Mouse (Mus musculus) right cerebral cortex, postnatal 4 days (tissue): ENCODE results near the gene Plb1.

Experiments used
- DNase-seq: peaks from one replicate; pipeline ENCODE4 v3.0.0-alpha.2; 2022

The Plb1 gene

DNA sequence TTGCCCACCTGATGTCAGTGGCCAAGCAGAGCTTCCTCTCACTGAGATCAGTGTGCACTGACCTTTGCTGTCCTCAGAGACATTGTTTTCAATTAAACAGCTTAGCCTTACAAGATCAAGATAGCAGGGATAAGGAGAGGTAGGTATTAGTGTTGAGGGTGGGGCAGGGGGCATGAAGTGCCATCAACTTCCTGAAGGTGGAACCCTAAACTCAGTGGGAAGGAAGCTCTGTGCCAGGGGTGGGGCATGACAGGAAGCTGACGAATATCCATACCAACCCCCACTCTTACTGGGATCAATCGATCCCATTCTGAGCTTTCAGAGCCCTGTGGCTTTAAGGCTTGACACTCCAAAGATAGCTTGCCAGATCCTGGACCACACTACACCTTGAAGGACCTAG, 105.8 kb downstream of the Plb1 start:
- no peak for DNase-seq

GRCm38 (mm10) chr5:32338766-32339165, 106.3 kb downstream of the Plb1 start:
- DNase-seq, result no peak

DNA sequence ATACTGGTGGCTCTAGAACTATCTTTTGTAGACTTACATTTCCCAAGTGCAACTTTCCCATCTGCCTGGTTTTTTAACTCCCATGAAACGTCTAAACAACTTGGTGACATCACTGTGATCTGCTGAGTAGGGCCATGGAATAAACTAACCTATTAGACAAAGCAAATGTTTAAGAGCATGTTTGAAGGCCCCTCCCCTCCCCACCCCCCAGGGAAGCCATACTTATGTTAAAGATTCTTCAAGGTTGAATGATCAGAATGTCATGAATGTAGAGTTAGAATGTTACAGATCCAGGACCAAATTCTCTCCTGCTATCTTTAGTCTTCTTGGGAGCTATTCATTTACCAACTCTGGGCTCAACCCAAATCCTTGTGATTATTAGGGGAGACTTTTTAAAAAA, 107.7 kb downstream of the Plb1 start:
- DNase-seq, result no peak

- no peak for DNase-seq
These were observed 110.3 kb downstream of the Plb1 start for GRCm38 (mm10) chr5:32342711-32343285.

- DNase-seq, result peak; percentile 54
These were observed 113.8 kb downstream of the Plb1 start for GRCm38 (mm10) chr5:32346025-32346912.

- DNase-seq, result no peak
These were observed 117.2 kb downstream of the Plb1 start for GRCm38 (mm10) chr5:32349718-32350117.

- no peak for DNase-seq
These were observed 118.2 kb downstream of the Plb1 start for GRCm38 (mm10) chr5:32350551-32351256.

- no peak for DNase-seq
These were observed 119.4 kb downstream of the Plb1 start for GRCm38 (mm10) chr5:32351721-32352465.

GRCm38 (mm10) chr5:32352845-32353244, 120.3 kb downstream of the Plb1 start:
- DNase-seq, result no peak

GRCm38 (mm10) chr5:32353280-32353679, 120.8 kb downstream of the Plb1 start:
- no peak for DNase-seq

- DNase-seq, result no peak
These were observed 128.0 kb downstream of the Plb1 start for GRCm38 (mm10) chr5:32360511-32360910.

- peak; percentile 18 for DNase-seq
These were observed 129.1 kb downstream of the Plb1 start for GRCm38 (mm10) chr5:32361441-32362235.

DNA sequence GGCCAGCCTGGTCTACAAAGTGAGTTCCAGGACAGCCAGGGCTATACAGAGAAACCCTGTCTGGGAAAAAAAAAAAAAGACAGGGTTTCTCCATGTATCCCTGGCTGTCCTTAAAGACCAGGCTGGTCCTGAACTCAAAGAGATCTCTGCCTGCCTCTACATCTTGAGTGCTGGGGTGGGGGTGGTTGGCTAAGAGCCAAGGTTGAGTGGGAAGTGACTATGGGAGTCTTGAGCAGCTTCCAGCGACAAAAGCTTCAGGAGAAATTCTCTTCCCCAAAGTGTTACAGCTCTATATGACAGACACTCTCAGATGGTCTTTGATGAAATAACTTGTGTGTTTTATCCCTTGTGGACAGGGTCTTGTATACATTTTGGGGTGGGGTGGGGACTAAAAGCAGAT, 136.9 kb downstream of the Plb1 start:
- no peak for DNase-seq

GRCm38 (mm10) chr5:32371239-32371638, 138.7 kb downstream of the Plb1 start:
- no peak for DNase-seq

DNA sequence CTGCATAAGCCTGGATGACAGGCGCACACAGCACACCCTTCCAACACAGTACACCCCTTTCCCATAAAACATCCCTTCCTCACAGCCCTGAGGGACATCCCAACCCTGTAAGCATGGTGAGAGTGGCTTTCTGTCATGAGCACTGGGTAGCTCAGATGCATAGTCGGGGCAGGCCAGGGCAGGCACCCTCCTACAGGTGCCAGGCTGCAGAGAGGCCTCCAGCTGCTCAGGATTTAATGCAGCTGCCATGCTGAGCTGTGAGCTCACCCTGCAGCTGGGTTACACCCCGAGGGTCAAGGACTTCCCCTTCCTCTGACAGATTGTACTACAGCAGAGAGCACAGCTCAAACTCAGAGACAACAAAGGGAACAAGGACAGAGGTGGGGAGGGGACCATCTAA, 146.0 kb downstream of the Plb1 start:
- DNase-seq, result no peak

- no peak for DNase-seq
These were observed 156.1 kb downstream of the Plb1 start for GRCm38 (mm10) chr5:32388656-32389055.

- DNase-seq, result no peak
These were observed 157.8 kb downstream of the Plb1 start for GRCm38 (mm10) chr5:32390295-32390694.

GRCm38 (mm10) chr5:32392281-32392680, 159.8 kb downstream of the Plb1 start:
- DNase-seq, result no peak

DNA sequence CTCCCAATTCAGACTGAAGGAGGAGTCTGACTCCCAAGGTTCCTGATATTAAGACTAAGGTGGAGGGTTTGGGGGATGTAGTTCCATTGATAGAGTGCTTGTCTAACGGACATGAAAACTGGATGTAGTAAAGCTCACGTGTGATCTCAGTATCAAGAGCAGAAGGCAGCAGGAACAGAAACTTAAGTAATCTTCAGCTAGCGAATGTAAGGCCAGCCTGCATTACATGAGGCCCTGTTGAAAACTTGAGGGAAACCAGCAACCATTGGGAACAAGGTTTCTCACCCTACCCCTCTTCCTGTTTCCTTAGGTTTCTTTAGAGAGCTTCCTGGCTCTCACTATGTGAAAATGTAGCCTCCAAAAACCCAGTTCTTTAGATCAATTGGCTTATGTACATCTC, 162.1 kb downstream of the Plb1 start:
- DNase-seq, result no peak

DNA sequence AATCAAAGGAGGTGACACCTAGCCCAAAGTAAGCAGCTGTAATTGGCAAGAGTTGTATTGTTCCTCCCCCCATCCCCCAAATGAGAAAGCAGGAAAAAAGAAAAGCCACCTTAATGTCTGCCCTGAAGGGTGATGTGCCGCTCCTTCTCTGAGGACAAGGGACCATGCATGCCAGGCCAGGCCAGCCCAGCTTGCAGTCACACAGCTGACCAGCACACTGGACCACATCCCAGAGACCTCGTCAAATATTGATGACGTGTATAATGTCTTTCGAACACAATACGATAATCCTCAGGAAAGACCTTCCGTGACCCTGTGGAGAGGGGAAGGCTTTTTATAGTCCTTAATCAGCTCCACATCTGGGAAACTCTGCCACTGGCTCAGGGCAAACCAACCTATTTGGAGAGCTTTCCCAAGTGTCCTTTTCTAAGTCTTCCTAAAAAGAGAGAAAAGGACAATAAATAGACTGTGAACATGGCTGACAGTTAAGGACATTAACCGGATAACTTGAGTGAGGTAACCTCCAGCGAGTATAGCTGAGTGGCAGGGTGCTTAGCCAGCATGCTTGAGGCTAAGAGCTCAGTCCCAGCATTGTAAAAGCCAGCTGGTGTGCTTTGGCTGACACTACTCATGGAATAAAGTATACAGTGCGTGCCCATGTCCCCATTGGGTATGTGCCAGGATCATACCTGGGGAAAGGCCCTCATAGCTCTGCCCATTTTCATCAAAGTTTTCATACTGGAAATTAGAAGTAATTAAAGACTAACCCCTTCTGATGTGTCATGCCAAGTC, 162.8 kb downstream of the Plb1 start:
- no peak for DNase-seq

- DNase-seq, result no peak
These were observed 165.2 kb downstream of the Plb1 start for GRCm38 (mm10) chr5:32397719-32398118.
